Mouse (Mus musculus): Measurements from ENCODE around the gene Mapt.
A peak's percentile ranks its signal among the peaks of the same experiment; 100 is the strongest.

The Mapt gene

DNA sequence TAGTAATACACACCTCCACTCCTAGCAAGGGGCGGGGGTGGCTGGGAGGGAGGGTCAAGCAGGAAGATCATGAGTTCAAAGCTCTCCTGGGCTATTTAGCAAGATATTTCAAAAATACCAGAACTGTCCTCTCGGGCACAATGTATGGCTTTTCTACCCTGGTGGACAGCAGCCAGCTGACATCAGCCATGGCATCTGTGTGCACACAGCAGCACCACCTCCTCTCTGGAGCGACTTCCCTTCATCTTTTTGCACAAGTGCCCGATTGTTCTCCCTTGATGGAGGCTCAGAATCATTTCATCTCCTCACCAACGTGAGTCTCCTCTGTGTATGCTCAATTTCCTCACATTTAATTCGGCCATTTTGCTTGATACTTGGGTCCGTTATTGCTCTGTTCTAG lies 44.6 kb downstream of the Mapt start:
- peak in 1 of 2 experiments; percentile 60 for DNase-seq (ENCODE audit: low spot score in 2 of 2)

DNA sequence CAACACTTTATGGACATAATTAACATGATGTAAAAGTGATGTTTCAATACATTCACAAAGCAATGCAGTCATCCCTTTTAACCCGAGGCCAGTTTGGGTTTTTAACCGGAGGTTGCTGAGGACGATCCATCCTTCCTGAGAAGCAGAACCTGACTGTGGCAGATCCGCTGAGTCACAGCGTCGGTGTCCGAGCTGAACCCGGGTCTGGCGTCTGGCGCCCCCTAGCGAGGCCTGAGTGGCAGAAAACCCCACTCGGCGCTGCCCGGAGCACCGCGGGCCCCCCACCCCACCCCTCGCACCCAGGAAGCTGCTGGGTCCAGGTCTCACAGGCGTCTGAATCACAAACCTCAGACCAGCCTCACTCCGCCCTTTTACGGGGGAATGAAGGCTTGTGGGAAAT lies 47.0 kb downstream of the Mapt start:
- peak in 1 of 2 experiments; percentile 60 for DNase-seq (ENCODE audit: low spot score in 2 of 2)

DNA sequence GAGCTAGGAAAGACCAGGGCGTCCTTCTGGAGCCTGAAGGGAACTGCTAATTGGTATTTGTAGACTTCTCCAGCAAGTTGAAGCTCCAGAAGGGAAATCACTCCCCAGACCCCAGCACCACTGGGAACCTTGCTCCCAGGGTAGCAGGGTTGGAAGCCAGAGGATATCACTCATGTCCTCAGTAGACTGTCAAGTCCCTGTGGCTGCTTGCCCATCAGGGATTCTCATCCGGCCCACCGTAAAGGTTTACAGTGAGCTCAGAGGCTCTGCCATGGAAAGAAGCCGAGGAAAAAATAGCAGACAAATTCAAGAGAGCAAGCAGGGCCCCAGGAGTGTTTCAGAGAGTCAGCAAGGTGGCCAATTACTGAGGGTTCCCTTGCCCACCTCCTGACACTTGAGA lies 47.9 kb downstream of the Mapt start:
- DNase-seq (ENCODE audit: low spot score in 2 of 2): no peak

DNA sequence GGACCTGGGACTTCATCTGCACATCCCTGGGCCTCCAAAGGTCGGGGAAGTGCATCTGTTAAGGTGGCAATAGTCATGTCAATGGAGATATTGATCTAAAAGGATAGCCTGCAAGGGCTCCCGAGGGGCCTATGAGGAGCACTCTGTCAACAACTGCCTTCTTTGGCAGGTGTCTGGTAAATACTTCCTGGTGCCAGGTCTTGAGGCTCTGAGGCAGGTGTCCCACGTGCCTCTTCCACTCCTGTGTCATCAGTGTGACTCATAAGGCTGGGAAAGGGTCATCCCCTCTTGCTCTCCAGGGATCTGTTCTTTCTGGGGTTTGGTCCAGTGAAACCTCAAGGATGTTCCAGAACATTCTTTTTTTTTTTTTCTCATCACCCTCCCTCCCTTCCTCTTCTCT lies 48.3 kb downstream of the Mapt start:
- no peak for DNase-seq (ENCODE audit: low spot score in 2 of 2)

DNA sequence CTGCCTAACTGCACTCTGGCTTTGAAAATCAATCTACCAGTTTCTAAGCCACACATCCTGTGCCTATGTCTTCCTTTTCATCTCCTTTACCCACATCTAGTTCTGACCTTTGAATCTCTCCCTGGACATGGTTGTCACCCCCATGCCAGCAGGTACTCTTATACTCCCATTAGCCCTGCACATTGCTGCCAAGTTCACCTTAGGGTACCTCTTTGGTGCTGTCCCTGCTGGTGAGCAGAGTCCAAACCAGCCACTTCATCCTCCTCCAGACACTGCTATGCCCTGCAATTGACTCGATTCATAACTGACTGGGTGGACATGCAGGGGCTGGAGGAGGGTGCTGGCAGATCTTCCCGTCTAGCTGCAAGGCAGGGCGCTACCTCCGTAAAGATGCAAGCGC lies 50.3 kb downstream of the Mapt start:
- no peak for DNase-seq (ENCODE audit: low spot score in 2 of 2)

DNA sequence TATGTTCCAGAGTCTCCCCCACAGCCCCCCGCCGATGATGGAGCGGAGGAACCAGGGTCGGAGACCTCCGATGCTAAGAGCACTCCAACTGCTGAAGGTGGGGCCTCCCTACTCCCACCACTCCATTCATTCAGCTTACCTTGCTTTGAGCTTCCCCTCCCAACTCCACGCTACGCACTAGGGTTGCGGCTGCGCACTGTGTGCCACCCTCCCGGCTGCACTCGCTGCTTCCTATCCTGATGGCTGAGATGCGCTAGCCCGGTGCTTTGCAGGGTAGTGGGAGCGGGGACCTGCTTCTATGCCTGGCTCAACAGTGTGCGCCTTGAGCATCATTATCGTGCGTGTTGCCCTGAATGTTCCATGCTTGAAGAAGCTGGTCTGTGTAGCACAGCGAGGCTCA lies 55.9 kb downstream of the Mapt start:
- DNase-seq (ENCODE audit: low spot score in 2 of 2): no peak

DNA sequence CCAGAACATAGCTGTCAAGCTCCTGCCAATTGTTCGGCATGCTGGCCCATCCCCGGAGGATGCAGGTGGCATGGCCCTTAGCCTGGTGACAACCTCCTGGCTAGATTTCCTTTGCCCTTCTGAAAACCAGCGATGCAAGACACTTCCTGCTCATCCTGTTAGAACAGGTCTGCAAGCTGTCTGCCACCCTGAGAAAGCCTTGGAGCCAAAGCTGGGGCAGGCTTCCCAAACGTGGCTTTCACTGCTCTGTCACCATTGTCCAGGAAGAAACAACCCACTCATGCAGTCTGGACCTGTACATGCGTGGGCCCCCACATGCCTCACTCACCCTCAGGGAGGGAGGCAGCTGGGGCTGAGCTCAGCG lies 57.6 kb downstream of the Mapt start:
- DNase-seq (ENCODE audit: low spot score in 2 of 2): peak; percentile 42 to 78

DNA sequence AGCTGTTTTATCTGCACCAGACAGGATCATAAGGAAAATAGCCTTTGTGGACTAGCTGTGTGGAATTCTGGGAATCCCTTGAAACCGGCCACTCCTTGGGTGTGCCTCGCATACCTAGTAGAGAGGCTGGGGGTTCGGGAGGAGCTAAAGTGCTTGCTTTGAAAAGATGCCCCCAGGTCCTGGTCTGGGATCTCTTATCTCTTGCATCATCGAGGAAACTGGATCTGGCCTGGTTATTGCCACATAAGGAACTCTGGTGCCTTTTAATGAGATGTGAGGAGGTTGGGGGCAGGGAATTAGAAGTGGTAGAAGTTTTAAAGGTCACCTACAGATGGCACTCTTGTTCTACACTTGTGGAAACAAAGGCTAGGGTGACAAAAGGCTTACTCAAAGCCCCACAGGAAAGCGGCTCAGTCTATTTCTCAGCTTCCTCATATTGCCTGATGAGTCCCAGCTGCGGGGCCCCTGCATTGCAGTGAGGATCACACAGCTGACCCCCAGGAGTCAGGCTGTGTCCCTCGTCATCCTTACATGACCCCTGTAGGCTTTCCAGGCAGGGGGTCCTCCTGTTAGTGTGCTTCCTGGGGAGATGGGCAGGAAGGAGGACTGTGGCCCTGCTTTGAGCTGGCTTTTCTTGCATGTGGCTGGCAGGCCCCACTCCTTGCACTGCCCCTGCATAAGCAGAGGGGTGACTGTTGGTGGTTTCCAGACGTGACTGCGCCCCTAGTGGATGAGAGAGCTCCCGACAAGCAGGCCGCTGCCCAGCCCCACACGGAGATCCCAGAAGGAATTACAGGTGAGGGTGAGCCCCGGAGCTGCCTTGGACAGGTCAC lies 58.2 kb downstream of the Mapt start:
- DNase-seq (ENCODE audit: low spot score in 2 of 2): peak in 1 of 2 experiments; percentile 70

DNA sequence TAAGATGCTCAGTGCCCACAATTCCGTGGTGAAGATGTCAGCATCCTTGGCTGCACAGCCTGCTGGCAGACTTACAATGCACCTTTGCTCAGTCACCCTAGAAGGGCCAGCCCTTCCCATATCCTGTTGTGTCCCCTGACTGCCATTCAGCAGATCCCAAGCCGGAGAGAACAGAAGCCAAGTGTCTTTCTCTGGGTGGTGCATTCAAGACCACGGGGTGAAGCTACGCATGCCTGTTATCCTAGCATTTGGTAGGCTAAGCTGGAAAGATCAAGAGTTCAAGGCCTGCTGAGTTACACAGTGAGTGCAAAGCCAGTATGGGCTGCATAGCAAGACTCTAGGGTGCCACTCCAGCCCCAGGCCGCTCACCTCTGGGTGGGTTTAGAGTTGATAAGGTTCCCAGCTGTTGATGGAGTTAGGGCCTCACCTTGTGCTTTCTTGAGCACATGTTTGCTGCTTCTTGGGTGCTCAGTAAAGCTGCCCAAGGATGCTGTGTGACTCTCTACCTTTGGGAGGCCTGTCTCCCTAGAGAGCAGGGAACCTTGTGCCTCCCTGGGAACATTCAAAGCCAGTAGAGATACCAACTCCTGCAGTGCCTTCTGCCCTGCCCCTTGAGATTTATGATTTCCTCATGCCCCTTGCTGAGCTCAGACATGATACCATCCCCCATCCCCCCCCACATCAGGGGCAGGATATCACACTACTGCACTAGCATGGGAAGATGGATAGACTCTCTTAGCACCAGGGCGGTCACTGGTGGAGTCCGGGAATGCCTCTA lies 61.4 kb downstream of the Mapt start:
- DNase-seq (ENCODE audit: low spot score in 2 of 2): no peak

DNA sequence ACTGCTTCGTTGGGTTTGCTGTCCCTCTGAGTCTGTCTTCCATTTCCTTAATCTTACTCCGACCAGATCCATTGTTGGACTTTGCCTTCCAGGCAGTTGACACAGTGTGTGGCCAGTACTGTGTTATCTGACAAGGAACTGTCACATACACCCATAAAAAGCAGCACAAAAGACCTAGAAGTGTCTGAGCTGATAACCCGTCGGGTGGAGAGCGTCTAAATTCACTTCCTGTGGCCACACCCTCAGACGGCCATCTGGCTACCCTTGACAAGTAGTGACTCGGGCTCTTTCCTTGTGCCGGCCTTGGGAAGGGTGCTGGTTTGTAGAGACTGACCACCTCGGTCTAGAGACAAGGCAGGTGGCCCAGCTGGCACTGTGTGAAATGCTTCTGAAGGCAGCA lies 62.1 kb downstream of the Mapt start:
- no peak for DNase-seq (ENCODE audit: low spot score in 2 of 2)

DNA sequence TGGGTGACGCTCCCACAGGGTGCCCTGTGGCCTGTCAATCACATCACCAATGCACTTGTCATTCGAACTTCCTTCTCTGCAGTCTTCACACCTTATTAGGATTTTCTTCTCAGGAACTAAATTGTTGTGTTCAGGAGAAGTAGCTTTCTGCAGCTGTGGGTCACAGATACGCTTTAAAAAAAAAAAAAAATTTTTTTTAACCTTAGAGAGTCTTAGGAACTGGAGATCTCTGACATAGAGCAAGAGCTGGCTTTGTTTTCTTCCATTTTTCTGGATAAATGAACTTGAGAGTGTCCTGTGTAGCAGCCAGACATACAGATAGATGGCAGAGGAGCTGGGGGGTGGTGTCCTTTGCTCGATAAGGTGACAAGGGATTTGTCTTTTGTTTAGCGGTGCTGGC lies 64.0 kb downstream of the Mapt start:
- no peak for DNase-seq (ENCODE audit: low spot score in 2 of 2)

DNA sequence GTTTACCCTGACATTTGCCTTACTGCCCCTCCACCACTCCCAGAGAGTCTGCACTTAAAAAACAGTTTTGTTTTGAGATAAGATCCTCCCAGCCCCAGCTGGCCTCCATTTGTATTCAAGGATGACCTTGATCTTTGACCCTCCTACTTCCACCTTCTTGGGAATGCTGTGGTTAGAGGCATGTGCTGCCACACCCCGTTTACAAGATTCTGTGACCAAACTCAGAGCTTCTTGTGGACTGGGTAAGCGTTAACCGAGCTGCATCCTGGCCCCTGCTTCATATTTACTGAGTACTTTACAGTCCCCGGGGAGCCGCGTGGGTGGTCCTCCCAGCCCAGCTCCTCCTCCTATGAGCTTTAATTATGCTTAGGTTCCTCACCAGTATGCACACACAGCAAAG lies 64.5 kb downstream of the Mapt start:
- DNase-seq (ENCODE audit: low spot score in 2 of 2): no peak

DNA sequence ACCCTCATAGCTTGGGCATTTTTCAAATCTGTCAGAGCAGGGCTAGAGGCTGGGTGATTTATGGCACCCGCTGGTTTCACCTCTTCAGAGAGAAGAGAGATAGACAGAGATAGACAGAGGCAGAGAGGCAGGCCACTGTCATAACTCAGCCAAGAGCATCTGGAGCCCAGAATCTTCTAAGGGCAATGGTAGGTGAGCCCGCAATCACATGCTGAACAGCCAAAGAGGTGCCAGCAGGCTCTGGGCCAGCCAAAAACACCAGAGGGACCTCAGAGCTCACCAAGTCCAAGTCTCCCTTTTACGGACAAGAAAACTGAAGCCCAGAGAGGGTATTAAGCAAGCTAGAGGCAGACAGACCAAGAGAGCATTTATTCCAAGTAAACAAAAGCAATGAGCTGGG lies 66.5 kb downstream of the Mapt start:
- no peak for DNase-seq (ENCODE audit: low spot score in 2 of 2)

DNA sequence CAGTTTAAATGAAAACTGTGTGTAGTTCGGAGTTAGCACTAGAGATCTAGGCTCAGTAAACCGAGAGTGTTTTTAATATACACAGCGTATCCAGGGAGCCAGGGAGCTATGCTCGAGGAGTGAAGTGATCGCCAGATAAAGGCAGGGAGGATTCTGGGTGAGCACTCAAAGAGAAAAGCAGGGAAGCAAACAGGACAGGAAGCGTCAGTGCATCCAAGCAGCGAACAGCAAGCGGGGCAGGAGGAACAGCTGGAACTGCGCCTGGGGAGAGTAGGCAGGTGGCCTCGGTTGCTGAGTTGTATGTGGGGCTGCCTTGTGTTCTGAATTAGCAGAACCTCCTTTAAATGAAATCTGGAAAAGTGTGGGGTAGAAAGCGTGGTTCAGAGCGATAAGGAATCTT lies 71.4 kb downstream of the Mapt start:
- peak in 1 of 2 experiments; percentile 70 for DNase-seq (ENCODE audit: low spot score in 2 of 2)

DNA sequence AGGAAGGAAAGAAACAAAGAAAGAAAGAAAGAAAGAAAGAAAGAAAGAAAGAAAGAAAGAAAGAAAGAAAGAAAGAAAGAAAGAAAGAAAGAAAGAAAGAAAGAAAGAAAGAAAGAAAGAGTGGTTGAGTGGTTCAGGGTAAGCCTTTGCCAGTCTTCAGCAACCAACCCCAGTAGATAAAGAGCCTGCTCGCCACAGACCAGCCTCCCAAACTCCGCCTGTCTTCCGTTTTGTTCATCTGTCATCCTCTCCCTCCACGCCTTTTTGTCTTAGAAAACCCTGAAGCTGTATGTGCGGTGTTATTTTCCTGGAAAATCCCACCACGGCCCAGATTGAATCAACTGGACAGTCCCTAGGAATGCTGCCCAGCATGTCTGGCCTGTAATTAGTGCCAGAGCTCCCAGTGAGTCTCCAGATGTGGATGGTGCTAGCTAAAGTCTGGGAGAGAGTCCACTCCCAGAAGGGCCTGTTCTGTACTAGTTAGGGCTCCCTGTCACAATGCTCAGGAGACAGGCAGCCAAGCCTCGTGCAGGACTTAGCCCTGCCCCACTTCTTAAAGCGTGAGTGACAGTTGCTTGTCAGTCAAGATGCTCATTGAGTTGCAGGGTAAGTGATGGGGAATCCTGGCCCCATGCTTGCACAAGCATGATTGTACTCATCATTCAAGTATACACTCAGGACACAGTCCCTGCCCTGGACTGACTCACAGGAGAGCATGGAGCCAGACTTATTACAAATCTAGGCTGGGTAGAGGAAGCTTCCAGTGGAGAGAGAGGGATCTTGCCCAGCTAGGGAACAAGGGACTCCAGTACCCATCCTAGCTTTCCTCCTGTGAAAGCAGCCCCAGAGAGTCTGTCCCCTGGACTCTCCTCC lies 72.1 kb downstream of the Mapt start:
- DNase-seq (ENCODE audit: low spot score in 2 of 2): no peak

DNA sequence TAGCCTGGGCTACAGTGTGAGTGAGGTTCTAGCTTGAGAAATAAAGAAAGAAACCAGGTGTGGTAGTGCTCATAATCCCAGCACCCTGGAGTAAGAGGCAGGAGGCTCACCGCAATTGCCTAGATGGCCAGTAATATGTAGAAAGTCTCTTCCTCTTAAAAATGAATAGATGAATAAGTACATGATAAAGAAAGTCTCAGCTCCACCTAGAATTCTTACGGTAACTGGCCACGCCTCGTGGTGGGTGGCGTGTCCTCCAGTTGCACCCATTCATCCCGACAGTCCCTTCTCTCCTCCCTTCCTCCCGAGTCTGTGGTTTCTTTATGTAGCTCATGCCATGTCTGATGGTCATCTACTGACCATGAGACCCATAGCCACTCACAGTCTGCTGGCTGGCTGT lies 74.5 kb downstream of the Mapt start:
- no peak for DNase-seq (ENCODE audit: low spot score in 2 of 2)

DNA sequence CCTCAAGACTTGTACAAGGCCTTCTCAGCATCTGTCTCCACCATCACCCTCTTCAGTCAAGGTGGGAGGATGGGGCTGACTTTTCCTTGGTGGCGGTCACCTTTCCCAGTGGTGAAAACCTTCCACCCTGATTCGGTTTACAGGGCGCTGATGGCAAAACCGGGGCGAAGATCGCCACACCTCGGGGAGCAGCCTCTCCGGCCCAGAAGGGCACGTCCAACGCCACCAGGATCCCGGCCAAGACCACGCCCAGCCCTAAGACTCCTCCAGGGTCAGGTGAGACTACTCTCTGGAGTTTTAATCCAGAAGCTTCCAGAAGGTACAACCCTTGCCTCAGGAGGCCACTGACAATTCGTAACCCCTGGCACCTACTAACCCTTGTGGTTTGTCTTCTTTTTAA lies 75.3 kb downstream of the Mapt start:
- DNase-seq (ENCODE audit: low spot score in 2 of 2): no peak

DNA sequence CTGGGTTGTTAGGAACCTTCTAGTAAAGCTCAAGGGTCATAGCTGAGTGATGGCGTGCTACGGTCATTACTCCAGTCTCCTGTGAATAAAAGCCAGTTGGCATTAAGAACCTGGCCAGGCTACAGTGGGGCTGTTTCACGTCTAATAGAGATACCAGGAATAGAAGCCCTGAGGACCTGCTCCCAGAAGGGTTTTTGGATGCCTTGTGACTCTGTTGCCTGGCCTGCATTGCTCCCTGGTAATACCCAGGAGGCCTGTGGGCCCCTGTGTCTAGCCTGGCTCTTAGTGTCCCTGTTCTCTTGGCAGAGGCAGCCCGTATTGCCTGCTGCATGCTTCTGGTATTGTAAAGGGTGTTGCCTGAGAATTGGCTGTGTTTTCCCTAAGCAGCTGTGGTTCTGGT lies 75.9 kb downstream of the Mapt start:
- no peak for DNase-seq (ENCODE audit: low spot score in 2 of 2)

DNA sequence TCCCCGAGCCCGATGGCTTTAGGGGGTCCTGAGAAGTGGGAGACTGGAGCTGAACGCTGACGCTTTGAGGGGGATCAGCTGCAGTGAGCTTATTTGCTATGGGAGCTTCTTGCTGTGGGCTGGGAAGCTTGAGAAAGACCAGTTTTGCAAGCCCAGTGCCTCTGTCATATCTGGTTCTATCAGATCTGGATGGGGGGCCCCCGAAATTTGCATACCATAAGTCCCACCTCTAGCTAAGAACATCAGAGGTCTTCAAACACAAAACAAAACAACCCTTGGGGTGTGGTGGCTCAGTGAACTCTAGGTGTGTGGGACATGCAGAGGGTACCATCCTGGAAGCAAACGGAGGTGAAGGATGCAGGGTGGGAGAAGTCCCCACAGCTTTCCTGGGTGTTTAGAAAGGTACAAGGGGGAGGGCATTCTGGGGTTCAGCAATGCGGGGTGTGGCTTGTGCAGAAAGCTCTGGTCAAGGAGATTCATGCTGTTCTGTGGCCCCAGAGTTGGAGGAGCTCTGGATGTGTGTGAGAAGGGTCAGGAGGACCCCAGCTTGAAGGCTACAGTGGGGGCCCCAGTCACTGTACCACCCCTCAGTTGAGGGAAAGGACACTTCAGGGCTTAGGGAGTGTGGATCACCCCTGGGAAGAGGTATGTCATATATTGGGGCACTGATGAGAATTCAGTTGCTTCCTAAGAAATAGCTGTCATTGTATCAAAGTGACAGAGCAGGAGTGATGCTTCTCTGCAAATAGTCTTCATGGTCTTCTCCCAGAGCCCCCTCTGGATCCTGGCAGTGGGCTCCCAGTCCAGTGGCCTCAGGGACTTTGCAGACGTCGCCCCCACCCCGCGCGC lies 78.4 kb downstream of the Mapt start:
- DNase-seq (ENCODE audit: low spot score in 2 of 2): no peak

DNA sequence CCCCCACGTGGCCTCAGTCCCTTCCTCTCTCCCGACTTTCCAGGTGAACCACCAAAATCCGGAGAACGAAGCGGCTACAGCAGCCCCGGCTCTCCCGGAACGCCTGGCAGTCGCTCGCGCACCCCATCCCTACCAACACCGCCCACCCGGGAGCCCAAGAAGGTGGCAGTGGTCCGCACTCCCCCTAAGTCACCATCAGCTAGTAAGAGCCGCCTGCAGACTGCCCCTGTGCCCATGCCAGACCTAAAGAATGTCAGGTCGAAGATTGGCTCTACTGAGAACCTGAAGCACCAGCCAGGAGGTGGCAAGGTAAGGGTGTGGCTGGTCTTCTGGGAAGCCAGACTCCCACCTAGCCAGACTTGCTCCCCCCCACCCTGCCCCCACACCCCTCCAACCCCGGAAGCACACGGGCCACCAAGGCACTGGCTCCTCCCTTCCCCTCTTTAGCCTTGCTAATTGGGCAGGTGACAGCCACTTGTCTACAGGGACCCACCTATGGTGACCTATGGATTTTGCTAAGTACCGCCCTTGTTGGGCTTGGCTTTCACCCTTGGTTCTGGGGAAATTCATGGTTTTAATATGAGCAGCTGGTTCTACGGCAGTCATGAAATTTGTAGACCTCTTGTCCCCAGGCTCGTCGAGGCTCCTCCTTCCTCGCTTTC lies 79.2 kb downstream of the Mapt start:
- DNase-seq (ENCODE audit: low spot score in 2 of 2): no peak

DNA sequence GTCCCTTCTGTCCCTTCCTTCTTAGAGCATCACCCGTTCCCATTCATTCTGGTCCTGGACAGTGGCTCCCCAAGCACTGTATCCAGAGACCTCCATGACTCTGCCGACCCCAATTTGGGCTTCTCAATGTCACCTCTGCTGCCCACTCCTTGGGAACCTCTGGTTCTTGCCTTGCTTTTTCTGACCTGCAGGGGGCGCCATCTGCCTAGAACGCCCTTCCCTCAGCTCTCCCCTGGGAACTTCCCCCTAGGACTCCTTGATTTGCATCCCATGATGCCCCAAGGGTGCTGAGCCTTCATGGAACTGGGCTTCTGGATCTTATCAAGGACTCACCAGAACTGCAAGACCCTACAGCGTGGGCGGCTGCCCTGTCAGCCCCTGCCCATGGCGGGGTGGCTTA lies 80.5 kb downstream of the Mapt start:
- no peak for DNase-seq (ENCODE audit: low spot score in 2 of 2)
